Mouse (Mus musculus): ENCODE measurements at regions not wholly inside any gene's neighbourhood (a gene's known extent, or its start where the extent isn't known, plus 50 kb on each side); places are given as distances from the start of the nearest gene placed in this dataset.

- no peak for DNase-seq (ENCODE audit: low spot score)
Measured at GRCm38 (mm10) chr5:148620895-148621786, 68.6 kb upstream of the Ubl3 start.

- DNase-seq (ENCODE audit: low spot score), result no peak
Measured at GRCm38 (mm10) chr5:148619917-148620316, 67.3 kb upstream of the Ubl3 start.

GRCm38 (mm10) chr5:148616426-148616825, 63.8 kb upstream of the Ubl3 start:
- no peak for DNase-seq (ENCODE audit: low spot score)

- DNase-seq (ENCODE audit: low spot score), result no peak
Measured at GRCm38 (mm10) chr5:148615706-148616366, 63.2 kb upstream of the Ubl3 start.

GRCm38 (mm10) chr5:148615117-148615516, 62.5 kb upstream of the Ubl3 start:
- no peak for DNase-seq (ENCODE audit: low spot score)

GRCm38 (mm10) chr5:148611323-148611722, 58.7 kb upstream of the Ubl3 start:
- DNase-seq (ENCODE audit: low spot score), result no peak

GRCm38 (mm10) chr5:148609506-148609880, 56.9 kb upstream of the Ubl3 start:
- DNase-seq (ENCODE audit: low spot score), result no peak

GRCm38 (mm10) chr5:148608857-148609505, 56.4 kb upstream of the Ubl3 start:
- DNase-seq (ENCODE audit: low spot score), result no peak

GRCm38 (mm10) chr5:148608178-148608577, 55.6 kb upstream of the Ubl3 start:
- no peak for DNase-seq (ENCODE audit: low spot score)

- DNase-seq (ENCODE audit: low spot score), result no peak
Measured at GRCm38 (mm10) chr5:148605730-148606129, 53.1 kb upstream of the Ubl3 start.

Data from thymus, postnatal 0 days (tissue).